Mouse (Mus musculus) intestine, embryonic 16.5 days (tissue): ENCODE results near the gene Tmem161a. TPM values are rescaled to one million over a fixed set of nuclear protein-coding genes. Genes with fewer than 3 reads are reported as not detected.

Experiments used
- ATAC-seq: fragments of 200-750 bp; cut with Nextera tagmentation; 2 replicates; pipeline ENCODE4 v1.8.0; 2017; ENCODE audit warnings: moderate TSS enrichment, moderate library complexity
- H3K27ac ChIP-seq: fragments of 300-500 bp; sonication (generic); 2 replicates; pipeline ENCODE4 v1.5.1; 2014; ENCODE audit warnings: mild to moderate bottlenecking, low read length
- H3K27me3 ChIP-seq: fragments of 300-500 bp; sonication (generic); replicated peaks from 2 replicates; pipeline ENCODE4 v1.6.1; 2014; ENCODE audit warnings: low read length, control low read depth, mixed read lengths; ENCODE audit not compliant: control insufficient read depth, insufficient read depth
- H3K36me3 ChIP-seq: fragments of 300-500 bp; sonication (generic); 2 replicates; pipeline ENCODE4 v1.6.1; 2014; ENCODE audit warnings: low read length, control low read depth; ENCODE audit not compliant: control insufficient read depth, insufficient read depth
- H3K4me1 ChIP-seq: fragments of 300-500 bp; sonication (generic); 2 replicates; pipeline ENCODE4 v1.6.1; 2014; ENCODE audit warnings: low read length, control low read depth, mixed read lengths; ENCODE audit not compliant: control insufficient read depth, insufficient read depth
- H3K4me2 ChIP-seq: fragments of 300-500 bp; sonication (generic); 2 replicates; pipeline ENCODE4 v1.6.1; 2014; ENCODE audit warnings: low read depth, low read length, control low read depth
- H3K4me3 ChIP-seq: fragments of 300-500 bp; sonication (generic); 2 replicates; pipeline ENCODE4 v1.5.1; 2014; ENCODE audit warnings: mild to moderate bottlenecking, low read length
- H3K9ac ChIP-seq: fragments of 300-500 bp; sonication (generic); 2 replicates; pipeline ENCODE4 v1.6.1; 2014; ENCODE audit warnings: low read depth, low read length
- H3K9me3 ChIP-seq: fragments of 300-500 bp; sonication (generic); 2 replicates; pipeline ENCODE4 v1.6.1; 2016; ENCODE audit warnings: low read length, control low read depth; ENCODE audit not compliant: control insufficient read depth
- WGBS: fragments of 180-500 bp; shearing (Covaris S2); extraction: QIAGEN DNeasy Blood & Tissue Kit; methylation state at CpG from one replicate; pipeline ENCODE4 v1.1.7; 2014; 5-methylcytosine and 5-hydroxymethylcytosine counted together
- polyA plus RNA-seq: library from polyadenylated mRNA; unstranded; fragments of >200 nt; fragmentation: Nextera tagmentation; extraction: Ambion mirVana; gene quantifications from 2 replicates; pipeline ENCODE4 v1.2.1, GENCODE M21; 2015

Tmem161a gene
- polyA plus RNA-seq, 1 experiment from 2014 or later, result 67.7 TPM

DNA sequence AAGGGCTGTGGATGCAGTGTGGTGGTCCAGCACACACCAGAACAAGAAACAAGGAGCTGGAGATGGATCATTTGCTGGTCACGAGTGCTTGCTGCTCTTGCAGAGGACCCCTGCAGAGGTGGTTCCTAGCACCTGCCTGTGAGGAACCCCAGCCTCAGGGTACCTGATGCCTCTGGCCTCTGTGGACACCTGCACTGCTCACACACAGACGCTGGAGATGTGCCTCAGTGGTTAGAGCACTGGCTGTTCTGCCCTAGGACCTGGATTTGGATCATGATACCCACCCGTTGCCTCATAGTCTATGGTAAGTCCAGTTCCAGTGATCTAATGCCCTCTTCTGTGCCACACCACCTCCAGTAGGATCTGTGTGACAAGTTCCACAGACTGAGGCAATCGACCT lies 35.6 kb upstream of the Tmem161a start:
- no peak overlapping the region for H3K4me3 ChIP-seq
- H3K9me3 ChIP-seq, result no peaks in the 10 kb centered on the region
- peaks cover 7% of the 10 kb centered on the region for H3K36me3 ChIP-seq
- no peak overlapping the region for H3K9ac ChIP-seq
- no peak for ATAC-seq
- peaks cover 27% of the 10 kb centered on the region for H3K4me1 ChIP-seq
- no peaks in the 10 kb centered on the region for H3K27me3 ChIP-seq
- H3K27ac ChIP-seq, result no peak overlapping the region
- no peak overlapping the region for H3K4me2 ChIP-seq
- 82% methylated on average over 4 of the region's 4 CpGs for WGBS

DNA sequence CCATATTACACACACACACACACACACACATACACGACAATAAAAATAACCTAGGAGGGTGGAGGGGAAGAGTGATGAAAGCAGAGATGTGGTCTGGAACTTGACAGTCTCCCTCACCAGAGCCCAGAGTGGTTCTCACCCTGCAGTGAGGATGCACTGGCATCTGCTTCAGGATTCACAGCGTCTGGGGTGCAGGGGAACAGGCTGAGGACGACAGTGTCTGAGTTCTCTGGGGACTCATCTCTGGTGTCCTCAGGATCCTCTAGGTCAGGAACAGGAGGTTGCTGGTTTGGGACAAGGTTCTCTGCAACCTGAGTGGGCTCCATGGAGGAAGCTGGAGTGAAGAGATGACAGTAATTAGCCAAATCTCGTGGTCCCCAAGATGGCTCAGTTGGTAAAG lies 34.3 kb upstream of the Tmem161a start:
- Histone ChIP-seq H3K9me3 (no peaks in the 10 kb centered on the region), H3K9ac (peak overlapping the region; percentile 41; the same call in 1 of the 2 replicates), H3K27ac (no peak overlapping the region), H3K27me3 (no peaks in the 10 kb centered on the region), H3K36me3 (peaks cover 7% of the 10 kb centered on the region), H3K4me1 (peaks cover 17% of the 10 kb centered on the region), H3K4me2 (peak overlapping the region; percentile 72), H3K4me3 (no peak overlapping the region)
- ATAC-seq, result no peak
- WGBS, result 78% methylated on average over 4 of the region's 4 CpGs

DNA sequence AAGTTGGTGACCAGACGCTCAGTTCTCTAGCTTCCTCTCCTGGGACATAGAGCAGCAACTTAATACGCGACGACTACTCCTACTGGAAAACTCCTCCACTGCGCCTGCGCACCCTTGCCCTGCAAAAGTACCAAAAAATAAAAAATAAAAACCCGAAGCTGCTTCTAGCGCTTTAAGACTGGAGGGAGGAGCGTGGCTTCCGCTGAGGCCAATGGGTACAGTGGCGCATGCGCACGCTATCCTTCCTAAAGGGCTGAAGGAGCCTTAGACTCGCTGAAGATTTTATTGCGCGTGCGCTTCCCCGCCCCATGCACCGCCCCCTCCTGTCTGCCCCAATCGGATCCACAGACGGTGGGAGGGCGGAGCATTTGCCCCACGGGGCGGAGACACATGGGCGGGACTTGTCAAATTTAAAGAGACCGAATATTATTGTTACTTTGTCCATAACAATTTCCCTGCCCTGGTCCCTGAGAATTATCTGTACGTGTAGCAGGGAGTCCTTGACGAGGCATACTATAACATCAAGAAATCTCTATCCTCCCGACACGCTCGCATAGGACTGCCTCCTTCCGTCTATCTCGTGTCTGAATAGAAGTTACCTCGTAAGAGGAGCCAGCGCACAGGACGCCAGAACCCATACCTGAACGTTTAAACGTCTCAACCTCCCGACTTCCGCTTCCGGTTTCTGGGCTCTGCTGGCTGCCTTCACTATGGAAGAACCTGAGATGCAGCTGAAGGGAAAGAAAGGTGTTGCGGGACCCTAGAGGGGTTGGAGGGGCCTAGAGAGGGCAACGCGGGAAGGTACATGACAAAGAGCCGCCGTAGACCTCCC lies 32.9 kb upstream of the Tmem161a start, which contains the start of the genes Rfxank, Borcs8 and Mef2b:
Gene Rfxank, minus strand, starts transcription at position 129 of the 832 bp plus-strand sequence.
Gene Borcs8, plus strand, starts transcription at position 474 of the 832 bp plus-strand sequence.
Gene Mef2b, plus strand, starts transcription at position 686 of the 832 bp plus-strand sequence.
- under 1% methylated on average over 46 of the region's 46 CpGs for WGBS
- peaks cover 4% of the 10 kb centered on the region; the same call in 1 of the 2 replicates for H3K36me3 ChIP-seq
- no peaks in the 10 kb centered on the region for H3K9me3 ChIP-seq
- peaks cover 17% of the 10 kb centered on the region for H3K4me1 ChIP-seq
- H3K27me3 ChIP-seq, result no peaks in the 10 kb centered on the region
- H3K9ac ChIP-seq, result peak within 1 kb of the TSS; percentile 82
- ATAC-seq, result peak; percentile 98
- peak within 1 kb of the TSS; percentile 80 for H3K4me2 ChIP-seq
- peak within 1 kb of the TSS; percentile 90 for H3K4me3 ChIP-seq
- H3K27ac ChIP-seq, result peak within 1 kb of the TSS; percentile 92

DNA sequence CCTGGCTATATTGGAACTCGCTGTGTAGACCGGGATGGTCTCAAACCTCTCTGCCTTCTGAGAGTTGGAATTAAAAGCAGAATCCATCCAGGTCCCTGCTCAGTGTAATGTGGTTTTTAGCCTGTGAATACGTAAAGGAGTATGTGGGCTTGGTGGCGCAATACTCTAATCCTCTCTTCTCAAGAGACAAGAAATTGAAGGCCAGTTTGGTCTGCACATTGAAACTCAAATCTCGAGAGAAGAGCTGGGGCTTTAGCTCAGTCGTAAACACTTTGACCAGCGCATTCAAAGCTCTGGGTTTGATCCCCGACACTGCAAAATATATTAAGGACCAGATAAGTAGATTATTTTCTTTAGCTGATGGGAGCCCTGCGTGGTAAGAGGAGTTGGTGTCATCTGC lies 32.2 kb upstream of the Tmem161a start:
- no peak for ATAC-seq
- Histone ChIP-seq H3K36me3 (peaks cover 7% of the 10 kb centered on the region), H3K4me2 (peak overlapping the region; percentile 80), H3K4me3 (peak overlapping the region; percentile 90), H3K27me3 (no peaks in the 10 kb centered on the region), H3K9ac (peak overlapping the region; percentile 82), H3K27ac (peak overlapping the region; percentile 92), H3K9me3 (no peaks in the 10 kb centered on the region), H3K4me1 (peaks cover 17% of the 10 kb centered on the region)
- 8% methylated on average over 9 of the region's 9 CpGs for WGBS

DNA sequence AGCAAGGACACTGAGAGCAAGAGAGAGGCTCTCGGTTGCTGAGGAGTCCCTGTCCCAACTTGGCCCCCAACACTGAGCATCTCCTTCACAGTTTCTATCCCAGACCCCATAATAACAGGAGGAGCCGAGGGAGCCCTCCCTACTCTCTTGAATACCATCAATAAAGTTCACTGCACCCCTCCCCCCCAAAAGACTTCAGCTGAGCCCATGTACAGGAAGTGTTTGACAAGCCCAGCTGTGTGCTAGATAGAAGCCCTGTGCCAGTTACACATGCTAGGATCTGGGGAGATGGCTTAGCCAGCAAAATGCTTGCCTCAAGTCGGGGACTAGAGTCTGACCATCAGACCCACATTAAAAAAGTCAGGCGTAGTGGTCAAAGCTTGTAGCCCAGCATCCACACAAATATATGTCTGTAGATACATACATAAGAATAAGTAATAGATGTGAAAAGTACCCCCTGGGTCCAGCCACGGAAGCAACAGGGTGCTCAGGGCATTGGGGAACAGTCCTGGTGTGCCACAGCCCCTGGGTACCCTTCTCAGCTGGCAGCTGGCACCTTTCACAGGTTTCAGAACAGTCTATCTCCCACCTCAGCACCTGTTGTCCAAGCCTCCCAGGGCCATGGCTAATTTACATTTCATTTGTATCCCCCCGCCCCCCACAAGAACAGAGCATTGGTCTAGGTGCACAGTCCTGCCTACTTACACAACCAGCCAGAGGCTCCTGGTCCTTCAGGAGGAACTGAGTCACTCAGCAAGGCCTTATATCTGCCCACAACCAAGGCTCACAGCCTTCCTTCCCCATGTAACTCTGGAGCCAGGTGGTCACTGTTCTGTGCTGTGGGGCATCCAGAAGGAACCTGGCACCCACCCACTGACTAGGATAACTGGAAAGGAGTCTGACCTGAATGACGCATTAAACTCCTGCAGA lies 24.2 kb upstream of the Tmem161a start:
- H3K27ac ChIP-seq, result no peak overlapping the region
- WGBS, result 87% methylated on average over 7 of the region's 7 CpGs
- peaks cover 6% of the 10 kb centered on the region; the same call in 1 of the 2 replicates for H3K4me1 ChIP-seq
- H3K36me3 ChIP-seq, result peaks cover 11% of the 10 kb centered on the region
- no peak overlapping the region for H3K4me2 ChIP-seq
- H3K27me3 ChIP-seq, result 0 out of 2 replicates have a peak, but pooled peaks cover 2% of the 10 kb centered on the region
- no peak for ATAC-seq
- no peak overlapping the region for H3K4me3 ChIP-seq
- H3K9ac ChIP-seq, result no peak overlapping the region
- H3K9me3 ChIP-seq, result no peaks in the 10 kb centered on the region

DNA sequence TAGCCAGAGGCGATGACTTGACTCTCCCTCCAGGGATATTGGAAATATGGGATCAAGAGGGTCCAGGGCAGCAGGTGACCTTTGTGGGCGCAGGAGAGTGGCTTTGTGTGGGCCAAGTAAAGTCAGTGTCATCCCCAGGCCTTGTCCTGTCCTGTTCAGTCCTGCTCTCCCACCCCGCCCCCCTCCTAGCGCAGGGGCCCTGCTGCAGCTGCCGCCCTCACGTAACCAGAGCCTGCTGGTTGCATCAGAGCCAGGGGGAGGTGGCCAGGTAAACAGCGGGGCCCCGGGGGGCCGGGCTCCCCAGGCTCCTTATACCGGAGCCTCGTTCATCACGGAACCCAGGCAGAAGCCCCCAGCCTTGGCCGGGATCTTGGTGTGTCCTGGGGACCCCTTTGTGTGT lies 22.0 kb upstream of the Tmem161a start:
- Histone ChIP-seq H3K9me3 (no peaks in the 10 kb centered on the region), H3K4me2 (no peak overlapping the region), H3K27me3 (0 out of 2 replicates have a peak, but pooled peaks cover 5% of the 10 kb centered on the region), H3K9ac (peak overlapping the region; percentile 16; the same call in 1 of the 2 replicates), H3K4me1 (peaks cover 6% of the 10 kb centered on the region; the same call in 1 of the 2 replicates), H3K4me3 (no peak overlapping the region), H3K36me3 (0 out of 2 replicates have a peak, but pooled peaks cover 5% of the 10 kb centered on the region), H3K27ac (no peak overlapping the region)
- 15% methylated on average over 13 of the region's 13 CpGs for WGBS
- peak; percentile 43; the same call in 1 of the 2 replicates for ATAC-seq

DNA sequence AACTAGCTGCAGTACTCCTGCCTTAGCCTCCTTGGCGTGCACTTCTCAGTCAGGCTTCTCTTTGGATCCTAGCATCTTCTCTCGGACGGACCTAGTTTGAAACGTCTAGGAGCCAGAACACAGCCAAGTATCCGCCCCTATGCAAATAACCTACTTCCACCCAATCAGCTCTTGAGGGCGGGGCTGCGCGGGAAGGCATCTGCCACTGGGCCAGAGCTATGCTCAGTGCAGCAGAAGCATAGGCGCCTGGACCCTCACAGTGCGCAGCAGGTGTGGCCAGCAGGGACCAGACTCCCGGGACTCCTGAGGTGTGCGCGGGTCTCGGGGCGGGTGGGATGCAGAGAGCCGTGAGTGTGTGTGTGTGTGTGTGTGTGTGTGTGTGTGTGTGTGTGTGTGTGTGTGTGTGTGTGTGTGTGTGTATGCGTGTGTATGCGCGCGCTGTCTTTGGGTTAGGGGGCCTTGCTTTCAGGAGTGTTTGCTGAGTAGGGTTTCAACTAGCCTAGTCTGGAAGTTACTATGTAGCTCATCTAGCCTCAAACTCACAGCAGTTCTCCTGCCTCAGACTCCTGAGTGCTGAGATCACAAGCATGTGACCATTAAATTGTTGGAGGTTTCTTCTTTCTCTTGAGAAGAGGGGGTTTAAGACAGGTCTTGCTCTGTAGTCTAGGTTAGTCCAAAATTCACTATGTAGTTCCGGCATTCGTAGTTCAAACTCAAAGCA lies 19.5 kb upstream of the Tmem161a start:
- WGBS, result 13% methylated on average over 21 of the region's 22 CpGs
- Histone ChIP-seq H3K27ac (no peak overlapping the region), H3K27me3 (0 out of 2 replicates have a peak, but pooled peaks cover 5% of the 10 kb centered on the region), H3K4me2 (peak overlapping the region; percentile 36), H3K4me1 (peaks cover 6% of the 10 kb centered on the region; the same call in 1 of the 2 replicates), H3K9ac (no peak overlapping the region), H3K9me3 (no peaks in the 10 kb centered on the region), H3K4me3 (no peak overlapping the region), H3K36me3 (no peaks in the 10 kb centered on the region)
- peak; percentile 97 for ATAC-seq

DNA sequence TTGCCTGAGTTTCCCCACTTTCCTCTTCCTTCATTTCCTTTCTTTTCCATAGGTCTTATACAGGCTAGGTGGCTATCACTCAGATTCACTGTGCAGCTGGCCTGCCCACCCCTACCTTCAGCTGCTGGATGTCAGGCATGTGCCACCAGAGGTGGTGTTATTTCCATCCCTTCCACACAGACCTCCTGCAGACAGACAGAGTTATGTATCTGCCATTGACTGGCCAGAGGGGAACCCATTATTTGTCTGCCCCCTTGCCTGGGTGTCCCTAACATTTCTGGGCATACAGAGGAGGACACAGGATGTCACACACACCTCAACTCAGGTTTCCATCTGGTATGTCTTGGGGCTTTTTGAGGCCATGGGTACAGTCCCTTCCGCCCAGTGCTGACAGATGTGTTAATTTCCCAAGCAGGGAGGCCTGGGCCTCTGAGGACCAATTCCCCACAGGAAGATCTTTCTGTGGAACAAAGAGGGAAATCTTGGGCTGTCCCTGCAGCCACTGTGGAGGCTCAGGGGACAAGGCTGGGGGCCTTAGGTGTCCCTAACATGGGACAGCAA lies 14.8 kb upstream of the Tmem161a start:
- 90% methylated on average over 1 of the region's 1 CpGs for WGBS
- Histone ChIP-seq H3K4me2 (no peak overlapping the region), H3K27ac (no peak overlapping the region), H3K4me3 (no peak overlapping the region), H3K4me1 (peaks cover 8% of the 10 kb centered on the region; the same call in 1 of the 2 replicates), H3K27me3 (0 out of 2 replicates have a peak, but pooled peaks cover 2% of the 10 kb centered on the region), H3K9me3 (no peaks in the 10 kb centered on the region), H3K36me3 (no peaks in the 10 kb centered on the region), H3K9ac (no peak overlapping the region)
- no peak for ATAC-seq
